Mouse (Mus musculus) MEL (cell line): ENCODE results near the gene Fgfr2. TPM values are rescaled to one million over a fixed set of nuclear protein-coding genes. Genes with fewer than 3 reads are reported as not detected.
A peak's percentile ranks its signal among the peaks of the same experiment; 100 is the strongest.

ENCODE experiments used
- DNase-seq: peaks from one replicate; pipeline ENCODE4 v3.0.0; 2011; ENCODE audit warnings: low read depth, low spot score
- H3K27ac ChIP-seq: 2 replicates; pipeline ENCODE4 v1.5.1; 2012; ENCODE audit warnings: low read depth, mild to moderate bottlenecking, control low read depth, low read length, moderate library complexity; ENCODE audit not compliant: control insufficient read depth
- H3K27me3 ChIP-seq, 2 experiments: fragments of 150-350 bp in 1 of 2; sonication (generic) in 1 of 2; 2 replicates each; pipeline ENCODE4 v1.6.1; 2012; ENCODE audit warnings: low read length in 2 of 2, mild to moderate bottlenecking in 2 of 2, improper control_type of control experiment in 1 of 2, moderate library complexity in 1 of 2; ENCODE audit not compliant: insufficient read depth in 2 of 2, control insufficient read depth in 1 of 2
- H3K36me3 ChIP-seq, 2 experiments: 2 replicates each; pipeline ENCODE4 v1.6.1; 2012 to 2014; ENCODE audit warnings: low read length in 2 of 2, improper control_type of control experiment in 1 of 2, inconsistent platforms in 1 of 2, mild to moderate bottlenecking in 1 of 2; ENCODE audit not compliant: insufficient read depth in 2 of 2, control insufficient read depth in 1 of 2
- H3K4me1 ChIP-seq, 2 experiments: fragments of 150-350 bp in 1 of 2; sonication (generic) in 1 of 2; 2 replicates each; pipeline ENCODE4 v1.6.1; 2012; ENCODE audit warnings: low read length in 2 of 2, improper control_type of control experiment in 1 of 2, mild to moderate bottlenecking in 1 of 2; ENCODE audit not compliant: insufficient read depth in 2 of 2, control insufficient read depth in 1 of 2
- H3K4me3 ChIP-seq, 2 experiments: fragments of 150-350 bp in 1 of 2; sonication (generic) in 1 of 2; 2 replicates each; pipeline ENCODE4 v1.5.1; 2012; ENCODE audit warnings: low read depth in 2 of 2, low read length in 2 of 2, mild to moderate bottlenecking in 2 of 2, moderate library complexity in 2 of 2, control low read depth in 1 of 2, improper control_type of control experiment in 1 of 2; ENCODE audit not compliant: control insufficient read depth in 1 of 2, insufficient read depth in 1 of 2
- H3K79me2 ChIP-seq: 2 replicates; pipeline ENCODE4 v1.6.1; 2012; ENCODE audit warnings: mild to moderate bottlenecking, low read length, moderate library complexity; ENCODE audit not compliant: control insufficient read depth, poor library complexity, insufficient read depth
- H3K9ac ChIP-seq: 2 replicates; pipeline ENCODE4 v1.6.1; 2012; ENCODE audit warnings: low read depth, mild to moderate bottlenecking, control low read depth, low read length, moderate library complexity; ENCODE audit not compliant: control insufficient read depth, poor library complexity, severe bottlenecking
- H3K9me3 ChIP-seq: fragments of 150-350 bp; sonication (generic); replicated peaks from 2 replicates; pipeline ENCODE4 v1.6.1; 2012; ENCODE audit warnings: mild to moderate bottlenecking, low read length, improper control_type of control experiment, moderate library complexity; ENCODE audit not compliant: insufficient read depth
- CHD2 ChIP-seq: IDR thresholded peaks from 2 replicates; pipeline ENCODE4 v1.6.1; 2011; ENCODE audit warnings: low read length, improper control_type of control experiment
- GATA1 ChIP-seq: IDR thresholded peaks from 2 replicates; pipeline ENCODE4 v1.6.1; 2011; ENCODE audit warnings: low read depth, low read length, improper control_type of control experiment
- HCFC1 ChIP-seq: IDR thresholded peaks from 2 replicates; pipeline ENCODE4 v1.6.1; 2012; ENCODE audit warnings: low read depth, mild to moderate bottlenecking, inconsistent platforms, low read length, improper control_type of control experiment, moderate library complexity
- JUND ChIP-seq: IDR thresholded peaks from 2 replicates; pipeline ENCODE4 v1.6.1; 2011; ENCODE audit warnings: low read depth, mild to moderate bottlenecking, improper control_type of control experiment, low read length
- KAT2A ChIP-seq: conservative IDR thresholded peaks from 2 replicates; pipeline ENCODE4 v1.6.1; 2012; ENCODE audit warnings: low read depth, low read length, improper control_type of control experiment, inconsistent platforms
- NRF1 ChIP-seq: IDR thresholded peaks from 2 replicates; pipeline ENCODE4 v1.6.1; 2014; ENCODE audit warnings: low read depth, mild to moderate bottlenecking, inconsistent platforms, low read length, improper control_type of control experiment, moderate library complexity; ENCODE audit not compliant: poor library complexity, insufficient read depth, severe bottlenecking
- POLR2AphosphoS5 ChIP-seq: IDR thresholded peaks from 2 replicates; pipeline ENCODE4 v1.6.1; 2012; ENCODE audit warnings: low read depth, borderline replicate concordance, mild to moderate bottlenecking, inconsistent platforms, low read length, moderate library complexity, mixed read lengths
- TBP ChIP-seq: IDR thresholded peaks from 2 replicates; pipeline ENCODE4 v1.8.0; 2011; ENCODE audit warnings: low read depth, low read length, improper control_type of control experiment
- UBTF ChIP-seq: IDR thresholded peaks from 2 replicates; pipeline ENCODE4 v1.6.1; 2012; ENCODE audit warnings: low read depth, mild to moderate bottlenecking, inconsistent platforms, low read length, improper control_type of control experiment, moderate library complexity, borderline replicate concordance; ENCODE audit not compliant: insufficient read depth
- USF1 ChIP-seq: IDR thresholded peaks from 2 replicates; pipeline ENCODE4 v1.6.1; 2014; ENCODE audit warnings: low read depth, mild to moderate bottlenecking, inconsistent platforms, low read length, improper control_type of control experiment, moderate library complexity
- ZNF384 ChIP-seq: IDR thresholded peaks from 2 replicates; pipeline ENCODE4 v1.6.1; 2012; ENCODE audit warnings: low read depth, mild to moderate bottlenecking, inconsistent platforms, low read length, improper control_type of control experiment
- polyA plus RNA-seq, 2 experiments: library from polyadenylated mRNA; stranded (reverse) in 1 of 2; unstranded in 1 of 2; fragments of >175 nt in 1 of 2; fragments of >200 nt in 1 of 2; gene quantifications; 2 replicates each; pipeline versions ENCODE4 v1.2.1 to v1.2.4; 2012; ENCODE audit warnings: low replicate concordance in 2 of 2, low read depth in 1 of 2; ENCODE audit not compliant: insufficient read length in 2 of 2, insufficient read depth in 1 of 2, missing spikeins in 1 of 2
- total RNA-seq: library from RNA; depleted of rRNA; stranded (reverse); fragments of 300-350 nt; gene quantifications from 2 replicates; pipeline ENCODE4 v1.2.3, GENCODE M21; 2012

Fgfr2 gene
- total and polyA plus RNA-seq, 3 experiments = not detected

GRCm38 (mm10) chr7:132286630-132287339 is 836.4 kb downstream of the Fgfr2 start:
- Histone ChIP-seq H3K27me3 (no peaks in the 10 kb centered on the region), H3K9ac (no peak overlapping the region), H3K36me3 (peaks cover 0 to 3% of the 10 kb centered on the region in 2 experiments; a peak in 2 of 4 replicates), H3K79me2 (peaks cover 10% of the 10 kb centered on the region), H3K27ac (no peak overlapping the region), H3K9me3 (no peaks in the 10 kb centered on the region), H3K4me3 (no peak overlapping the region), H3K4me1 (peaks cover 0 to 9% of the 10 kb centered on the region in 2 experiments; a peak in 1 of 4 replicates)
- TF ChIP-seq ZNF384 (peak; percentile 66), UBTF (no peak)
- DNase-seq = no peak

- no peak for TF ChIP-seq TBP
- Histone ChIP-seq H3K79me2 (peaks cover 12% of the 10 kb centered on the region), H3K9me3 (no peaks in the 10 kb centered on the region), H3K36me3 (peaks cover 0 to 3% of the 10 kb centered on the region in 2 experiments; a peak in 2 of 4 replicates), H3K27me3 (no peaks in the 10 kb centered on the region), H3K9ac (no peak overlapping the region), H3K27ac (no peak overlapping the region), H3K4me3 (no peak overlapping the region), H3K4me1 (peaks cover 0 to 9% of the 10 kb centered on the region in 2 experiments; a peak in 1 of 4 replicates)
- DNase-seq = no peak
These were observed 838.4 kb downstream of the Fgfr2 start for GRCm38 (mm10) chr7:132284795-132285194.

- peaks cover 0 to 7% of the 10 kb centered on the region in 2 experiments; a peak in 3 of 4 replicates for H3K36me3 ChIP-seq
- H3K27ac ChIP-seq = peak overlapping the region; percentile 8; the same call in 1 of the 2 replicates
- no peaks in the 10 kb centered on the region for H3K27me3 ChIP-seq
- DNase-seq = no peak
- no peak overlapping the region for H3K9ac ChIP-seq
- H3K79me2 ChIP-seq = peaks cover 12% of the 10 kb centered on the region
- TF ChIP-seq CHD2 (no peak), NRF1 (no peak), KAT2A (no peak), POLR2AphosphoS5 (no peak), GATA1 (no peak), HCFC1 (no peak), ZNF384 (no peak), USF1 (no peak), JUND (no peak)
- H3K4me3 ChIP-seq = no peak overlapping the region
- peaks cover 0 to 9% of the 10 kb centered on the region in 2 experiments; a peak in 1 of 4 replicates for H3K4me1 ChIP-seq
- H3K9me3 ChIP-seq = no peaks in the 10 kb centered on the region
These were observed 839.0 kb downstream of the Fgfr2 start for GRCm38 (mm10) chr7:132284048-132284737.
